Mouse (Mus musculus) ovary, postnatal 14 days (tissue): ENCODE data around the gene Stx7.
"Not testable (repeated sequence)": the region's sequence is repeated elsewhere in the genome, so short reads cannot be mapped to it uniquely, and the experiment has no call there.

Source experiments
- DNase-seq: peaks from one replicate; pipeline ENCODE4 v3.0.0; 2022; ENCODE audit warnings: low spot score

Gene Stx7

DNA sequence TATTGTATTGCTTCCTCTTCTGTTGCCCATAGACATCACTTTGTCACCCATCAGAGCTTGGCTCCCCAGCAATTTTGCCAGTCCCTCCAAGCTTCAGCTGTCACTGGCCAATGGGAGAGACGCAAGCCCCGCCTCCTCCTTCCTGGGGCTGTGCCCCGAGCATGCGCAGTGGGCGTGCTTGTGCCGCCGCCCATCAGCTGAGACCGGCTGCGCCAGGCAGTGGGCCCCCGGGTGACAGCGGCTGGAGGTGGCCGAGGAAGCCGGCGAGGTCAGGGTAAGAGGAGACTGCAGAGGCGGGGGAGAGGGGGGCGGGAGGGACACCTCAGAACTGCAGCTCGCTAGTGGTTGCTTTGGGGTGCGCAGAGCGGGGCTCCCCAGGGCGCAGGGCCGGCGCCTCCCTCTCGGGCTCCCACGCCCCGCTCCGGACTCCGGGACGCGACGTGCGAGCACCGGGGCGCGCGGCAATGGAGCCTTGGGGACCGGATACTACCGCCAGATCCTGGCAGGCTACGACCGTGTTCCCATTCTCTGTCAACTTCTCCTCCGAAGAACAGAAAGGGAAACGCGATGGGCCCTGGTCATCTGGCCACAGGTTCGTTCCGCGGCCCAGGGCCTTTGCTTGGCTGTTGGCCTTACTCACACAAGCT lies at the start of gene Stx7:
Stx7 (plus strand) TSS at position 168 of the 647 bp plus-strand sequence.
- peak; percentile 86 for DNase-seq

DNA sequence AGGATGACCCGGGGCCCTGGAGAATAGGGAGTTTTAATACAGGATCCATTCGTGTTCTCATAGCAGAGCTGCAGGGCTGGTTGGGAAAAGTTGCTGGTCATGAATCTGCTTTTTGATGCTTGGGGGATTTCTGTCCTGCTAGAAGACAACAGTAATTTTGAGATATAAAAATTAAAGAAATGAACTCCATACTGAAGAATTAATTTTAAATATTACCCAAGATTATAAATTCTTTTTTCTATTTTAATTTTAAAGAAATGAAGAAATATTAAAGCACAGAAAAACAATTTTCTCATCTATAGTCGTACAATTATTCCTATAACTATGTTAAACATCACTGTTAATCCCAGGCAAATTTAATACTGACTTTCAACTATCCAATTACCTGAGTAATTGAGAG lies 47.3 kb upstream of the Stx7 start, which contains the start of gene Taar8c:
Taar8c (minus strand) TSS at position 101 of the 400 bp plus-strand sequence.
- DNase-seq: not testable (repeated sequence)

DNA sequence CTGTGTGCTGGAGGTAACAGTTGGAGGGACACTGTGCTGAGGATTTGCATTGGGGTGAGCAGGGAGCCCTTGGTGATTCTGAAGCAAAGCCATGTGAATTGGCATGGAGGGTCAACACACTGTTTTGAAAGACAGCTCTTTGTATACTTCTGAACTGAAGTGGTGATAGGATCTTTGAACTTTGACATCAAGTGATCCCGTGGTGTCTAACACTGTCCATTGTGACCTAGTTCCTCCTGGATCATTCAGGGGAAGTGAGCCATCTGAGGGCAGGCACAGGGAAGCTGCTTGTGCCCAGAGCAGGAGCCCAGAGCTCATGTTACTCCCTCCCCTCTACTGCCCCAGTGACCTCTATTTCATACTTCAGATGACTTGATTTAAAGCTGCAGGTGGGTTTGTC lies 45.8 kb upstream of the Stx7 start:
- DNase-seq: not testable (repeated sequence)

DNA sequence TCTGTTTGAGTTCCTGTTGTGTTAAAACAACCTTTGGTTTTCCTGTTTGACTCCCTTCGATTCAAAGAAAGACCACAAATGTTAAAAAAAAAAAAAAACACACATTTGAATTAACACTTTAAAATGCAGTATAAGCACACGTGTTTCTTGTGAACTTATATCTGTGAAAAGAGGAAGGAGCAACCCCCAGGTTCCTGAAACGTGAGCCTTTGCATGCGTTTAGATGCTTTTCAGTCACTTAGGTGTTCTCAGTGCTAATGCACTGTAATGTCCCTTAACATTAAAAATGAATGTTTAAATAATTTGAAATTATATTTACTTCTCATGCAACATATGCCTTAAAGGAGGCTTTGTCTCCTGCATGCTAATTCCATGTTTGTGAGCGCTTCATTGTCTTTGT lies 41.4 kb upstream of the Stx7 start:
- DNase-seq: no peak

DNA sequence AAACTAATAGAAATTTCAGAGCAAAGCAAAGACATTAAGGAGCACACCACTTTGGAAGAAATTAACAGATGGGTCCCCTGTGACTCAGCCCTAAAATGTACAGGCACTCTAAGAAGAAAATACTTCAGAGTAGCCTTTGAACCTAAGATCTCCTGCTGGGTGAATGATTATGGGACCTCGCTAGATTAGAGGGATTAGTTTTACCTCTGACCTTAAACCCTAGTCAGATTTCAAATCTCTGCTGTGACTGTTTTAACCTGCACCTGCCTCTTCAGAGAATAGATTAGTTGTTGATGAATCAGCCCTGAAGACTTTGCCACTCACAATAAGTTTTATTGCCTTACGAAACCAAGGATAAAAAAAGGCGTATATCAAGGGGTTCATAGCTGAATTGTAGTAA lies 40.9 kb upstream of the Stx7 start:
- DNase-seq: no peak

DNA sequence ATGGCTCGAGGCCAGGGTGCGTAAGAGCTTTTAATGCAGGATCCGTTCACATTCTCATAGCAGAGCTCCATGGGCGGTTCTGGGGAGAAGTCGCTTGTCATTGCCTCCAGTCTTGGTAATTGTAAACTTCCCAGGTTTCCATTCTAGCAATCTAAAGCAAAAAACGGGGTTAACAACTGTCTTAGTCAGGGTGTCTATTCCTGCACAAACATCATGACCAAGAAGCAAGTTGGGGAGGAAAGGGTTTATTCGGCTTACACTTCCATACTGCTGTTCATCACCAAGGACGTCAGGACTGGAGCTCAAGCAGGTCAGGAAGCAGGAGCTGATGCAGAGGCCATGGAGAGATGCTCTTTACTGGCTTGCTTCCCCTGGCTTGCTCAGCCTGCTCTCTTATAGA lies 39.7 kb upstream of the Stx7 start, which contains the start of gene Taar9:
Taar9 (minus strand) TSS at position 101 of the 400 bp plus-strand sequence.
- not testable (repeated sequence) for DNase-seq

DNA sequence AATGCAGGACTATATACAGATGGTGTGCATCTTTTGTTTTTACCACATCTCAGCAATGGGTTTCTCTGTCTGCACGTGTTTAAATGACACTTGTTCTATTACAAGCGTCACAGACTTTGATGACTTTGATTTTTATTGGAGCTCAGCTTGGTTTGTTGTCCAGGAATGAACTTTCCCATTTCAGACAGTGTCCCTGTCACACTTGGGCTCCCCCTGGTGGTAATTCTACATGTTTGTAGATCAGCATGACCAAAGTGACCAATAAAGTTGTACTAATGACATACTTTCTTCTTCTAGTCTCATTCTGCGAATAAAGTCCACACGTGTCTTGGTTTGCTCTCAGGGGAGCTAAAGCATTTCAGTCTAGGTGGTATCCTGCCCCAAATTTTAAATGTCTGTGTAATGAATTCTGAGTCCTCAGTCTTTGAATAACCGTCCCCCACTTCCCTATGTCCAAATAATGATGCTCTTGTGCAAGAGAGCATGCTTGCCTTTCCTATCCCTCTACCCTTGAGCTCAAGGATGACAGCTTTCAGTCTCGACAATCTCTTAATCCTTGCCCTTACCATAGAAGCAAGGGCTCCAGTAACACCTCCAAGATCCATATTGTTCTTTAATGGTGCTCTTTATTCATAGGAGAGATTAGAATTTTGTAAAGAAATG lies 37.9 kb upstream of the Stx7 start:
- peak; percentile 35 for DNase-seq

DNA sequence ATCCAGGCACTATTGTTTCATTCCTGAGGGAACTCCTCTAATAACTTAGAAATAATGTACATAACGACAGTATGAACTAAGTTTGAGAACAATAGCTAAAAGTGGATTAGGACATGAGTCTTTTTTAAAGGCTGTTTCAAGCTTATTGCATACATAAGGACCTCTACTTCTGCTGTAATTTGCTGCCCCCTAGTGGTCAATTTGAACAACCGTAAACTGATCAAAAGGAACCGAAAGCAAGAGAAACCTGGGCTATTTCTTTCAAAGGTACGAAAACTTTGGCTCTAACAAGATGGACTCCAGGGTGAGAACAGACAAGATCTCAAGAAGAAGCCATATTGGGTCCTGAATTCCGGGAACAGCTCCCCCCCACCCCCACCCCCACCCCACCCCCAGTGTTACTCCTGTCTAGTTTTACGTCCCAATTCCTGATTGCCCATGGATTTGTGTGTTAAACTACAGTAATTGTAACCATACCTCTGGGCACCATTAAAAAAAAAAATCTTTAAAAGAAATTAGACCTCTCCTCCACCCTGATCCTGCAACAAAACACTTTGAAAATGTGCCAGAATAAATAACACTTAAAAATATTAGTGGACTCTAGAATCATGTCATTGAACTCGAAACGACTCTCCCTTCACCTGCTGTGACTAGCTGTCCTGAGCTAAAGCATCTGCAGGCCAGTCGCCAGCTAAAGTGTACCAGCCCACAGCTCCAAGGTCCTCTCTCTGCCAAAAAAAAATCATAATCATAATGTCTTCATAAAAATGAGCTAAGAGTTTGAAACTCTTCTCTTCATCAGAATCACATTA lies 17.4 kb upstream of the Stx7 start:
- DNase-seq: peak; percentile 50

DNA sequence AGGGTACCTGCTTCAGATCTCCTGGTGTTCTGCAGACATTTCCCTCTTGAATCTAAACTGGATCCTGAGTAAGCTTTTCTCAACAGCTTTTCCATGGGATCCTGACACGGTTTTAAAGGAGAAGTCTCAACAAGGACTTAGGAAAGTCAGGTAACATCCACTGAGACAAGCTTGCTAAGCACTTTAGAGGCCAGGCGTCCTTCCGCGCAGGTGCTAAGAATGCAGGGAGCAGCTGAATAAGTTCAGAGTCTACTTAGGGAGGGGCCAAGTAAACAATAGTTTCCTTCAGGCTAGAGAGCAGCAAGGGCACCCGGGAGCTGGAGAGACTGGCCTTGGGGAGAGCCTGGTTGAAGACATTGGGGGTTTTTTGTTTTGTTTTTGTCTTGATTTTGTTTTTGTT lies 16.8 kb upstream of the Stx7 start:
- no peak for DNase-seq

DNA sequence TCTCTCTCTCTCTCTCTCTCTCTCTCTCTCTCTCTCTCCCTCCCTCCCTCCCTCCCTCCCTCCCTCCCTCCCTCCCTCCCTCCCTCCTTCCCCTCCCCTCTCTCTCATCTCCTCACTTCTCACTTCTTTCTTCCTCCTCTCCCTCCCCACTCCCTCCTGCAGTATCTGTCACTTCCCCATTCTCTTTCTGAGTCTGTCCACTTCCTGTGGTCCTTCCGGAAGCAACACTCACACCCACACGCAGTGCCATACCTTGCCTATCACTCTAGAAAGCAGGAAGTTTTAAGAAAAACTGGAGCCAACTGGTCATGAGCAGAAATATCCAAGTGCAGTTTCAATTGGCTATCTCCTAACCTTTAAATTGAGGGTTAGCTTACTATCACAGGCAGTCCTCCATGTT lies 16.0 kb upstream of the Stx7 start:
- no peak for DNase-seq

DNA sequence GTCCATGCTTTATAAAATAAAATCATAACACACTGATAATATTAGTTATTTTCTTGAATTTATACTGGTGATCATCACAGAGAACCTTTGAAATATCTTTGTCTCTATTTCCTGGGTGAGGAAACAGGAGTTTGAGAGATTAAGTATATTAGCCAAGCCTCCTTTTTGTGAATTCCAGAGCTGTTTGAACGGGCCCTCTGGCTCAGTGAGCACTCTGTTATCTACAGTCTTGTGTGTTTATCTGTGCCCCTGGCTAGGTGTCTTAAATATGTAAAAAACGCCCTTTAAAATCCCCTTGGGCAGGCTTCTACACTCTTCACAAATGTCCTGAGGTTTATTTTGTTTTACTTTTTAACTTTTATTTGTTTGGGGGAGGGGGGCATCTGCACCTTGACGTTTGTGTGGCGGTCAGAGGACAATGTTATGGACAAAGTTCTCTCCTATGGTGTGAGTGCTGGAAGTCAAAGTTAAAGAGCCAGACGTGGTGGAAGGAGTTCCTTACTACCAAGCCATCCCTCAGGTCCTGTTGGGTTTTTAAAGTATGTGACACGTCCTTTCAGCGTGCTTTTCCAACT lies 14.9 kb upstream of the Stx7 start:
- no peak for DNase-seq

DNA sequence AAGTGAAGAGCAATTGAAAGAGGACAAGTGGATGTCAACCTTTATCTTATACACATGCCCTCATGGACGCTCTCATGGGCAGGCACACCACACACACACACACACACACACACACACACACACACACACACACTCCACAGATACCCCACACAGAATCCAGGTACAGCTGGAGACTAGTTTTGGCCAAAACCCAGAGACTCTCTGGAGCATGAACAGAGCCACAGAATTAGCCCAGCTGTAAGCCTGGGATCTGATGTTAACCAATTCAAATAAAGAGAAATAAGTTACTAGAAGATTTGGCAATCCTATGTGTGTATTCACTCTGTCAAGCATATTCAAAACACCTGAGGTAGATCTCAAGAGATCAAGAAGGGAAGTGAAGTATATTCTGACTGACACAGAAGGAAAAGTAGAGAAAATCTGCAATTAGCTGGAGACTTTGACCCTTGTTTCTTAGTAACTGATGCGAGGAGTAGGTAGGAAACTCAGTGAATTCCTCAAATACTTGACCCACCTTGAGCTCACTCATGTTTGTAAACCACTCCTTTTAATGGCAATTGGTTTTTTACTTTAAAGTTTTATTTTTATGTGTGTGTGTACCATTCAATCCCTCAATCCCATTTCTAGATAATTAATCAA lies 10.4 kb upstream of the Stx7 start:
- no peak for DNase-seq

DNA sequence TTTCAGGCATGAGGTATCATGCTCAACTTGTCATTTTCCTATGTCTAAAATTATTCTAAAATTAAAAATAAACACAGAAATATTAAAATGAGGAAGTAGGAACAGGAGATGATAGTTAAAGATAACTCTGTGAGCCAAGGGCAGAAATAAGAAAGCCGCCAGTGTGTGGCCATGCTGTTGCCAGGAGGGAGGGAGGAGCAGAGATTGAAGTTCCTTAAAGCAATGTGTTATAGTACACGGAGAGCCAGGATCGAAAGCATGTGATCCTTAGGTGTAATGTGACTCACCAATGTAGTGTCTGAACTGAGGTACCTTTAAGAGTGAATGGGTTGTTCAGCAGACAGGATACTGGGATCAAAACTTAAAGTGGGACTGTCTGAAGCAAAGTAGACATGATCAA lies 6.4 kb upstream of the Stx7 start:
- DNase-seq: no peak

DNA sequence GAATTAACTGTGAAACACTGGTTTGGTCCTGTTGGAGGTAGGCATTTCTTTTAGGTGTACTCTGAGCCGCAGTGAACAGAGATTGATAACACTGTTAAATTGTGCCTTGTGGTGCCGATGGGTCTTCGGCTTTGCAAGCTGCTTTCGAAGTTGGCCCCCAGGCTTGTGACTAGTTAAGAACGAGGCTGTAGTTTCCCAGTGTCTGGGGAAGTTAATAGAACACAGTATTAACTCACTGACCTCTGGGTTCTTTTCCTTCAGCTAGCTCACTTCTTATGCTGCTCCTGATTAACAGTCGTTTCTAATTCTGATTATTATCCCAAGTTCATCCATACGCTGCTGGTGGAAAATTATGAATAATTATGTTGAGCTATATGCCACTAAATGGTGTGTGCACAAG lies 984 bp downstream of the Stx7 start:
- no peak for DNase-seq

DNA sequence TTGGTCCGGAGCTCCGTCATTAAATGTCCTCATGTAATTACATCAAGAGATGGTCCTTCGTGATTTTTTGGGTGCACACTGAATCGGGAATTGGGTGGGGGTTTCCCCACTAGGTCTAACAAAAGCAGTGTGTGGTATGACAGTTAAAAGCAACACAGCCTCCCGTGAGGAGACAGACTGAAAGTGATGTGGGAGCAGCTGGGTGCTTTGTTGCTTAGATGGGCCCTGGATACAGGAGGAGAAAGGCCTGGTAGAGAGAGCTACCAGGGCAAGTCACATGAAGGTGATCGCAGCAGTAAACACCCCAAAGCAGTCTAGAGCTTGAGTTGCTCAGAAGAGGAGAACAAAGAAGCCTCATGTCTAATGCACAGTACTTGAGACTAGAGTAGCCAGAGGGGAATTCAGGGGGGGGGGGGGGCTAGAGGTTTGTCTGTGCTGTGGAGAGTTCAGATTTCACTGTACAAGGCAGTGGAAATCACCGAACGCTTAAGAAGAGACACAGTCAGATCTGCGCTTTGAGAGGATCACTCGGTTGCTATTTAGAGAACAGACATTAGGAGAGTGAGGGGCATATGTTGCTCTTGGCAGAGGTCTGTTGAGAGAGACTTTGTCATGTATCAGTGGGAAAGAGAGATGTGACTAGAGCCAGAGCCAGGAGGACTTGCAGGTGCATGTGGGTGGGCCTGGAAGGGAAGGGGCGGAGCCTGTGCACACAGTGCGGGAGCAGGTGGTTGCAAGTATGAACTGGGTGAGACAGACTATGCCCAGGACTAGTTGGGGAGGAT lies 9.6 kb downstream of the Stx7 start:
- no peak for DNase-seq

DNA sequence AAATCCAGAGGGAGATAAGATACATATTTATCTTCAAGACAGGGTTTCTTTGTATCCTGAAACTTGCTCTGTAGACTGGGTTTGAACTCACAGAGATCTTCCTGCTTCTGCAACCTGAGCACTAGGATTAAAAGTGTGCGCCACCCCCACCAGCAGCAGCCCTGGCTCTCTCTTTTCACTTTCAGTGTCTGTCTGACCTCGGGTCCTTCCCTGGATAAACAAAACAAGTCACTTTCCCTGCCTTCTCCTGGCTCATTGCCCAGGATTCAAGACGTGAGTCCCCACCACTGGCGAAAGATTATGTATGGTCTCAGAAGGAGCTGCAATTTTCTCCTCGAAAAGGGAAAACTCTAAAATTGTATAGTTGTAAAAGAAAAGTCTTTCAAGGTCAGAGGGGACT lies 10.5 kb downstream of the Stx7 start:
- no peak for DNase-seq

DNA sequence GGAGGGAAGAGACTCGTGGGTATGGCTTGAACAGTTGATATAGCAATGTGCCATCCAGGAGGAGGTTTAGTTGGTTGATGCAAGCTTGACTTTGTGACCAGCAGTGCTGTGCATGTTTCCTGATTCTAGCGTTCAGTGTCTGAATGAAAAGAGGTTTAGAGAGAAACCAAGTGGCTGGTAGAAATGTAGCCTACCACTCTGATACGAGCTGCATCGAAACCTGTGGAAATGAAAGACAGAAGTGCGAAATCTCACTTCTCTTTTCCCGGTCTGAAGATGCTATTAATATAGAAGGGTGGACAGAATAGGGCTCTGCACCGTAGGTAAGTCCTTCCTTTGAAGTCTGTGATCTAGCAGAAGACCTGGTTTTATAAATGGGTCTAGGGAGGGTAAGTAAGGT lies 11.2 kb downstream of the Stx7 start:
- no peak for DNase-seq

DNA sequence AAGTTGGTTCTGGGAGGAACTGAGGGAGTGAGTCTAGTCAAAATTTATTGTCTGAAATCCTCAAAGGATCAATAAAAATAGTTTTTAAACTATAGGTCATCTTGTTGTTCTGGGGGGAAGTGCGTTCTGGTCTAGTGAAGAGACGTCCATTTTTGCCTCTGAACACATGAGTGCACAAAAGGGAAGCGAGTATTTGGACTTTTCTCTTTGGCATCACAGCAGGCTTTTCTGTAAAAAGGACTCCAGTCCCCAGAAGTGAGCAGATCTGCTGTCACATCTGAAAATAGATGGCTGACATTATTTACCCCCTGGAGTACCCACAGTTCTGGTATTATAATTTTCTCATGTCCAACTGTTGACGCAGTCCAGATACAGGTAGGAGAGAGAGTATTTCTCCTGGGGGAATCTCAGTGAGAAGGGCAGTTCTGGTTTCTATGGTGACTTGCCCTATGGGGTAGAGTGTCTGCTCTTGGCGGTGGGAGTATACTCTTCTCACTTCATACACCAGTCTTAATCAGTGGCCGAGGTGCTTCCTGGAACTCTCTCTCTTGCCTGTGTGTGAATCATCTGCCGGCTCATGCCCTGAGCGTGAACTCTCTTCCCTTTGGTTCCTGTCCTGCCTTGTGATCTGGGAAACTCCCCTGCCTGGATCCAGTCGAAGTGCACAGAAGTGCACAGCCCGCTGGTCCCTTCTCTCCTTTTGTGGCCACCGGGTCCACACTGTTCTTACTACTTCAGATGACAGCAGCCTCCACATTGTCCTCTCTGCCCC lies 15.2 kb downstream of the Stx7 start:
- DNase-seq: no peak

DNA sequence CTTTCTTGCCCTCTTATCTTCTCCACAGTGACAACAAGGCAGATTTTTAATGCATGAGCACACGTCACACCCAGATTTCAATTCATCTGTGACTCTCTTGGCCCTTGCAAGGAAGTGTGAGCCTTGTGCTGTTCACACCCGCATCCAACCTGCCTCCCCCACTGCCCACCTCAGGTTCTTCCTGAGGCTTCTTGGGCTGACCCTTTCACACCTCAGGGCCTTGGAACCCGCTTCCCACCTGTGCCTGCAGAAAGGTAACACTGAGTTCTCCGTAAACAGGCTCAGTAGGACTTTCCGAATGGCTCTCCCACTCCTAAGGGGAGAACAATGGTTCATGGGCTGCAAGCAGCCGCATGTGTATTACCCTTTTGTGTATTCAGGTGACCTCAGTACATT lies 15.8 kb downstream of the Stx7 start:
- DNase-seq: no peak

DNA sequence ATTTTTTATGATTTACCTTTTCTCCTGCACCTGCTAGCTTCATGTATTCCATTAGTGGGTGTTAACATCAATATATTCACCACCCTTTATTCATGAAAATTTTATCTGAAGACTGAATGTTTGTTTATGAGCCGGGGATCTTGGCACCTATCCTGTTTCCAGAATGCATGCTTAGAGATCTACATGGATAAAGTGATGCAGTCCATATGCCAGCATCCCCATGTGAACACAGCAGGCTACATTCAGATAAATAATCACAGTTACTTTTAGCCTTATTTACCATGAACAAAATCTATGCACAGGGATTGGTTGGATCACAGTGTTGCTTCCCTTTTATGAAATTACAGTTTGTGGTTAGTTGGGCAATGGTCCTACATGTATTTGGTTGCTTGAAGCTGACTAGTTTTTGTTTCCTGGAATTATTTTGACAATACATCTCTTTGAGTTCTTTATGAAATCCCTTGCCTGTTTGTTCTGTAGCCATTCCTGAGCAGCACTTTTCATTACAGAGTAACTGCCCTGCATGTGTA lies 16.5 kb downstream of the Stx7 start:
- no peak for DNase-seq
